Mouse (Mus musculus) ES-Bruce4 (cell line): Measurements from ENCODE around the gene Kif5a.

Experiments used
- CTCF ChIP-seq: IDR thresholded peaks from one replicate; pipeline ENCODE4 v1.8.1; 2011; ENCODE audit warnings: low read depth, low read length
- EP300 ChIP-seq: IDR thresholded peaks from 2 replicates; pipeline ENCODE4 v1.6.1; 2011; ENCODE audit warnings: low read depth, low read length; ENCODE audit not compliant: insufficient read depth
- POLR2A ChIP-seq: IDR thresholded peaks from one replicate; pipeline ENCODE4 v1.8.1; 2011; ENCODE audit warnings: low read length; ENCODE audit not compliant: insufficient read depth

DNA sequence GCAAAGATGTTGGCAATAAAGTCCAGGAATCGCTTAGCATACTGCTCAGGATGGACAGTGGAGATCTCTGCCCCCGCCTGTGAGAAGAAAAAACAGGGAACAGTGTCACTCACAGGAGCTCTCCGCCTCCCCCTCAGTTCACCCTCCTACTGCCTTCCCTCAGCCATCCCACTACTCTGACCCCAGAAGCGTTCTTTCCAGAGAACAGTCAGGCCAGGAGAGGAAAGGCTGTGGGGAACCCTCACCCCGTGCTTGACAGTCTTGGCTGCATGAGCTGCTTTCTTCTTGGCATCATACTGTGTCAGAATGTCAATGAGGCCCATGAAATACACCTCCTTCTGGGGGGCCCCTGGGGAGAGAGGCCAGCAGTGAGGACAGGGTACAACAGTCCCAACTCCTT, 64.1 kb downstream of the Kif5a start:
- TF ChIP-seq EP300 (no peak), CTCF (no peak), POLR2A (no peak)
